Mouse (Mus musculus) lung, embryonic 15.5 days (tissue): ENCODE measurements around the gene Tnfaip1. TPM values are rescaled to one million over a fixed set of nuclear protein-coding genes. Genes with fewer than 3 reads are reported as not detected.

Source experiments
- ATAC-seq: fragments of 200-750 bp; cut with Nextera tagmentation; 2 replicates; pipeline ENCODE4 v1.8.0; 2017; ENCODE audit warnings: moderate number of reproducible peaks, borderline replicate concordance; ENCODE audit not compliant: low FRiP score, low TSS enrichment; ENCODE audit errors: extremely low read depth
- H3K27ac ChIP-seq: fragments of 300-500 bp; sonication (generic); 2 replicates; pipeline ENCODE4 v1.5.1; 2015; ENCODE audit warnings: moderate library complexity, mild to moderate bottlenecking, inconsistent platforms
- H3K27me3 ChIP-seq: fragments of 300-500 bp; sonication (generic); 2 replicates; pipeline ENCODE4 v1.6.1; 2015; ENCODE audit warnings: inconsistent platforms
- H3K36me3 ChIP-seq: fragments of 300-500 bp; sonication (generic); 2 replicates; pipeline ENCODE4 v1.6.1; 2015; ENCODE audit warnings: inconsistent platforms
- H3K4me1 ChIP-seq: fragments of 300-500 bp; sonication (generic); 2 replicates; pipeline ENCODE4 v1.6.1; 2015; ENCODE audit warnings: inconsistent platforms
- H3K4me2 ChIP-seq: fragments of 300-500 bp; sonication (generic); 2 replicates; pipeline ENCODE4 v1.6.1; 2015; ENCODE audit warnings: inconsistent platforms, mild to moderate bottlenecking, moderate library complexity
- H3K4me3 ChIP-seq: fragments of 300-500 bp; sonication (generic); 2 replicates; pipeline ENCODE4 v1.5.1; 2015; ENCODE audit warnings: mild to moderate bottlenecking, inconsistent platforms
- H3K9ac ChIP-seq: fragments of 300-500 bp; sonication (generic); 2 replicates; pipeline ENCODE4 v1.6.1; 2015; ENCODE audit warnings: inconsistent platforms
- H3K9me3 ChIP-seq: fragments of 300-500 bp; sonication (generic); 2 replicates; pipeline ENCODE4 v1.6.1; 2016; ENCODE audit warnings: inconsistent platforms
- WGBS: fragments of 180-500 bp; shearing (Covaris S2); methylation state at CpG from one replicate; pipeline ENCODE4 v1.1.7; 2015; 5-methylcytosine and 5-hydroxymethylcytosine counted together
- polyA plus RNA-seq: library from polyadenylated mRNA; unstranded; fragments of >200 nt; fragmentation: Nextera tagmentation; extraction: Ambion mirVana; gene quantifications from 2 replicates; pipeline ENCODE4 v1.2.1, GENCODE M21; 2015

Gene Tnfaip1
- polyA plus RNA-seq, 1 experiment from 2014 or later = 83.1 TPM

GRCm38 (mm10) chr11:78515549-78516325 is 20.4 kb downstream of the Tnfaip1 start:
- 67% methylated on average over 2 of the region's 2 CpGs for WGBS
- peaks cover 61% of the 10 kb centered on the region for H3K36me3 ChIP-seq
- no peak overlapping the region for H3K27ac ChIP-seq
- H3K4me2 ChIP-seq = no peak overlapping the region
- no peak for ATAC-seq
- H3K4me3 ChIP-seq = no peak overlapping the region
- H3K9ac ChIP-seq = no peak overlapping the region
- H3K4me1 ChIP-seq = peaks cover 17% of the 10 kb centered on the region
- H3K9me3 ChIP-seq = no peaks in the 10 kb centered on the region
- H3K27me3 ChIP-seq = no peaks in the 10 kb centered on the region

- Histone ChIP-seq H3K36me3 (peaks cover 56% of the 10 kb centered on the region), H3K27ac (no peak overlapping the region)
Observed at GRCm38 (mm10) chr11:78513106-78513790, 22.9 kb downstream of the Tnfaip1 start.

GRCm38 (mm10) chr11:78512025-78512957 is 23.8 kb downstream of the Tnfaip1 start, which contains the start of the genes Tmem199 and Poldip2:
Gene Tmem199 (minus strand): TSS chr11:78512172.
Gene Poldip2 (plus strand): TSS chr11:78512193.
- Histone ChIP-seq H3K4me1 (peaks cover 17% of the 10 kb centered on the region), H3K27ac (peak within 1 kb of the TSS; percentile 74), H3K27me3 (no peaks in the 10 kb centered on the region), H3K36me3 (peaks cover 56% of the 10 kb centered on the region), H3K9me3 (no peaks in the 10 kb centered on the region), H3K4me2 (peak within 1 kb of the TSS; percentile 83), H3K4me3 (peak within 1 kb of the TSS; percentile 61), H3K9ac (peak within 1 kb of the TSS; percentile 85)
- 0% methylated on average over 66 of the region's 67 CpGs for WGBS
- ATAC-seq = peak; percentile 96

More at GRCm38 (mm10) chr11:78513106-78513790, 22.9 kb downstream of the Tnfaip1 start:
- Histone ChIP-seq H3K4me2 (peak overlapping the region; percentile 83), H3K4me3 (peak overlapping the region; percentile 61), H3K27me3 (no peaks in the 10 kb centered on the region), H3K9ac (peak overlapping the region; percentile 85; the same call in 1 of the 2 replicates), H3K4me1 (peaks cover 17% of the 10 kb centered on the region), H3K9me3 (no peaks in the 10 kb centered on the region)
- 62% methylated on average over 3 of the region's 3 CpGs for WGBS
- no peak for ATAC-seq

GRCm38 (mm10) chr11:78509148-78509547 is 27.0 kb downstream of the Tnfaip1 start:
- Histone ChIP-seq H3K4me2 (no peak overlapping the region), H3K36me3 (peaks cover 39% of the 10 kb centered on the region), H3K4me1 (peaks cover 17% of the 10 kb centered on the region), H3K27me3 (no peaks in the 10 kb centered on the region), H3K9me3 (no peaks in the 10 kb centered on the region), H3K4me3 (no peak overlapping the region), H3K27ac (no peak overlapping the region), H3K9ac (no peak overlapping the region)
- 81% methylated on average over 5 of the region's 5 CpGs for WGBS
- no peak for ATAC-seq

GRCm38 (mm10) chr11:78505430-78505829 is 30.7 kb downstream of the Tnfaip1 start:
- Histone ChIP-seq H3K4me1 (no peaks in the 10 kb centered on the region), H3K27ac (no peak overlapping the region), H3K9ac (no peak overlapping the region), H3K4me3 (no peak overlapping the region), H3K27me3 (peaks cover 20% of the 10 kb centered on the region; the same call in 1 of the 2 replicates), H3K36me3 (peaks cover 38% of the 10 kb centered on the region), H3K9me3 (no peaks in the 10 kb centered on the region), H3K4me2 (no peak overlapping the region)
- WGBS = 79% methylated on average over 3 of the region's 3 CpGs
- ATAC-seq = no peak

- Histone ChIP-seq H3K4me2 (no peak within 1 kb of the TSS), H3K27me3 (peaks cover 41% of the 10 kb centered on the region), H3K9ac (no peak within 1 kb of the TSS), H3K4me1 (0 out of 2 replicates have a peak, but pooled peaks cover under 1% of the 10 kb centered on the region), H3K27ac (no peak within 1 kb of the TSS), H3K9me3 (no peaks in the 10 kb centered on the region), H3K4me3 (no peak within 1 kb of the TSS), H3K36me3 (peaks cover 18% of the 10 kb centered on the region)
- WGBS = 66% methylated on average over 7 of the region's 7 CpGs
- ATAC-seq = no peak
Observed at GRCm38 (mm10) chr11:78502909-78503650, 33.1 kb downstream of the Tnfaip1 start, which contains the start of gene Sebox. Gene Sebox (plus strand): TSS chr11:78503447.

GRCm38 (mm10) chr11:78501529-78501928 is 34.6 kb downstream of the Tnfaip1 start:
- WGBS = 67% methylated on average over 20 of the region's 20 CpGs
- peaks cover 14% of the 10 kb centered on the region for H3K4me1 ChIP-seq

GRCm38 (mm10) chr11:78500623-78501202 is 35.4 kb downstream of the Tnfaip1 start:
- Histone ChIP-seq H3K4me2 (no peak overlapping the region), H3K9ac (no peak overlapping the region), H3K27ac (no peak overlapping the region), H3K36me3 (no peaks in the 10 kb centered on the region), H3K4me1 (peaks cover 15% of the 10 kb centered on the region), H3K4me3 (no peak overlapping the region), H3K9me3 (no peaks in the 10 kb centered on the region), H3K27me3 (peaks cover 59% of the 10 kb centered on the region)
- WGBS = 58% methylated on average over 9 of the region's 9 CpGs
- no peak for ATAC-seq

More at GRCm38 (mm10) chr11:78501529-78501928, 34.6 kb downstream of the Tnfaip1 start:
- H3K27me3 ChIP-seq = peaks cover 51% of the 10 kb centered on the region
- peaks cover 5% of the 10 kb centered on the region for H3K36me3 ChIP-seq
- no peak for ATAC-seq
- H3K4me2 ChIP-seq = no peak overlapping the region
- no peak overlapping the region for H3K9ac ChIP-seq
- H3K9me3 ChIP-seq = no peaks in the 10 kb centered on the region
- H3K4me3 ChIP-seq = no peak overlapping the region
- no peak overlapping the region for H3K27ac ChIP-seq

- peaks cover 69% of the 10 kb centered on the region for H3K27me3 ChIP-seq
- ATAC-seq = no peak
- H3K9ac ChIP-seq = no peak overlapping the region
- H3K4me2 ChIP-seq = no peak overlapping the region
- WGBS = 41% methylated on average over 16 of the region's 16 CpGs
- H3K4me1 ChIP-seq = peaks cover 15% of the 10 kb centered on the region
- H3K27ac ChIP-seq = no peak overlapping the region
- no peaks in the 10 kb centered on the region for H3K36me3 ChIP-seq
- no peak overlapping the region for H3K4me3 ChIP-seq
- no peaks in the 10 kb centered on the region for H3K9me3 ChIP-seq
Observed at GRCm38 (mm10) chr11:78499543-78499942, 36.6 kb downstream of the Tnfaip1 start.

- H3K4me3 ChIP-seq = peak within 1 kb of the TSS; percentile 48
- no peak for ATAC-seq
- H3K4me2 ChIP-seq = peak within 1 kb of the TSS; percentile 96
- no peaks in the 10 kb centered on the region for H3K9me3 ChIP-seq
- H3K4me1 ChIP-seq = peaks cover 15% of the 10 kb centered on the region
- 33% methylated on average over 7 of the region's 7 CpGs for WGBS
- no peak within 1 kb of the TSS for H3K27ac ChIP-seq
- H3K9ac ChIP-seq = no peak within 1 kb of the TSS
- peaks cover 71% of the 10 kb centered on the region for H3K27me3 ChIP-seq
- no peaks in the 10 kb centered on the region for H3K36me3 ChIP-seq
Observed at GRCm38 (mm10) chr11:78499004-78499403, 37.1 kb downstream of the Tnfaip1 start, which contains the start of gene Vtn. Gene Vtn (plus strand): TSS chr11:78499091.
